Mouse (Mus musculus): ENCODE measurements around the gene Qars. TPM values are rescaled to one million over a fixed set of nuclear protein-coding genes. Genes with fewer than 3 reads are reported as not detected.

Qars gene
- polyA plus RNA-seq (2011; ENCODE audit: insufficient read length, low read depth, missing spikeins), result 261 and 263 TPM in 2 replicates

- peaks cover 5% of the 10 kb centered on the region for H3K4me1 ChIP-seq (ENCODE audit: control insufficient read depth, insufficient read depth, low read length)
- H3K4me3 ChIP-seq (ENCODE audit: insufficient read depth, low read length), result peak within 1 kb of the TSS; percentile 65
- peak within 1 kb of the TSS; percentile 49 for H3K27ac ChIP-seq (ENCODE audit: insufficient read depth, low read length)
- peak; percentile 87 for TF ChIP-seq POLR2A (IDR thresholded peaks at IDR 0.05; ENCODE audit: low read depth, low read length)
- TF ChIP-seq CTCF (IDR thresholded peaks at IDR 0.05; ENCODE audit: borderline replicate concordance, insufficient read depth, low read length), result no peak
These were observed at the start of gene Qars for GRCm38 (mm10) chr9:108507619-108508434. Qars (plus strand) TSS chr9:108507706.

- H3K27ac ChIP-seq (ENCODE audit: insufficient read depth, low read length), result no peak overlapping the region
- no peak for TF ChIP-seq CTCF (IDR thresholded peaks at IDR 0.05; ENCODE audit: borderline replicate concordance, insufficient read depth, low read length)
- 0 out of 2 replicates have a peak overlapping the region, but pooled peaks have one; percentile 19 for H3K4me3 ChIP-seq (ENCODE audit: insufficient read depth, low read length)
- H3K4me1 ChIP-seq (ENCODE audit: control insufficient read depth, insufficient read depth, low read length), result peaks cover 2% of the 10 kb centered on the region; the same call in 1 of the 2 replicates
These were observed 47.6 kb upstream of the Qars start for GRCm38 (mm10) chr9:108459939-108460318.

GRCm38 (mm10) chr9:108460319-108461178 is 47.0 kb upstream of the Qars start, which contains the start of gene Ccdc71:
Ccdc71 (plus strand) TSS chr9:108460527.
- H3K4me1 ChIP-seq (ENCODE audit: control insufficient read depth, insufficient read depth, low read length), result peaks cover 2% of the 10 kb centered on the region; the same call in 1 of the 2 replicates
- peak within 1 kb of the TSS; percentile 20; the same call in 1 of the 2 replicates for H3K27ac ChIP-seq (ENCODE audit: insufficient read depth, low read length)
- TF ChIP-seq POLR2A (IDR thresholded peaks at IDR 0.05; ENCODE audit: low read depth, low read length) (peak; percentile 38), CTCF (IDR thresholded peaks at IDR 0.05; ENCODE audit: borderline replicate concordance, insufficient read depth, low read length) (no peak)
- H3K4me3 ChIP-seq (ENCODE audit: insufficient read depth, low read length), result peak within 1 kb of the TSS; percentile 86

GRCm38 (mm10) chr9:108461181-108461631 is 46.3 kb upstream of the Qars start, which contains the start of gene Klhdc8b:
Klhdc8b (minus strand) TSS chr9:108461581.
- TF ChIP-seq POLR2A (IDR thresholded peaks at IDR 0.05; ENCODE audit: low read depth, low read length) (no peak), CTCF (IDR thresholded peaks at IDR 0.05; ENCODE audit: borderline replicate concordance, insufficient read depth, low read length) (no peak)
- Histone ChIP-seq H3K4me1 (ENCODE audit: control insufficient read depth, insufficient read depth, low read length) (peaks cover 2% of the 10 kb centered on the region; the same call in 1 of the 2 replicates), H3K27ac (ENCODE audit: insufficient read depth, low read length) (peak within 1 kb of the TSS; percentile 20; the same call in 1 of the 2 replicates), H3K4me3 (ENCODE audit: insufficient read depth, low read length) (peak within 1 kb of the TSS; percentile 86)

GRCm38 (mm10) chr9:108461675-108462074 is 45.8 kb upstream of the Qars start:
- peaks cover 2% of the 10 kb centered on the region; the same call in 1 of the 2 replicates for H3K4me1 ChIP-seq (ENCODE audit: control insufficient read depth, insufficient read depth, low read length)
- TF ChIP-seq CTCF (IDR thresholded peaks at IDR 0.05; ENCODE audit: borderline replicate concordance, insufficient read depth, low read length), result no peak
- no peak for TF ChIP-seq POLR2A (IDR thresholded peaks at IDR 0.05; ENCODE audit: low read depth, low read length)
- no peak overlapping the region for H3K27ac ChIP-seq (ENCODE audit: insufficient read depth, low read length)
- peak overlapping the region; percentile 86 for H3K4me3 ChIP-seq (ENCODE audit: insufficient read depth, low read length)

- TF ChIP-seq POLR2A (IDR thresholded peaks at IDR 0.05; ENCODE audit: low read depth, low read length) (no peak), CTCF (IDR thresholded peaks at IDR 0.05; ENCODE audit: borderline replicate concordance, insufficient read depth, low read length) (no peak)
- H3K27ac ChIP-seq (ENCODE audit: insufficient read depth, low read length), result no peak overlapping the region
- peaks cover 2% of the 10 kb centered on the region; the same call in 1 of the 2 replicates for H3K4me1 ChIP-seq (ENCODE audit: control insufficient read depth, insufficient read depth, low read length)
- H3K4me3 ChIP-seq (ENCODE audit: insufficient read depth, low read length), result no peak overlapping the region
These were observed 45.3 kb upstream of the Qars start for GRCm38 (mm10) chr9:108462192-108462591.

GRCm38 (mm10) chr9:108463713-108464112 is 43.8 kb upstream of the Qars start:
- Histone ChIP-seq H3K4me3 (ENCODE audit: insufficient read depth, low read length) (no peak overlapping the region), H3K4me1 (ENCODE audit: control insufficient read depth, insufficient read depth, low read length) (peaks cover 2% of the 10 kb centered on the region; the same call in 1 of the 2 replicates), H3K27ac (ENCODE audit: insufficient read depth, low read length) (no peak overlapping the region)
- no peak for TF ChIP-seq CTCF (IDR thresholded peaks at IDR 0.05; ENCODE audit: borderline replicate concordance, insufficient read depth, low read length)

- no peak overlapping the region for H3K27ac ChIP-seq (ENCODE audit: insufficient read depth, low read length)
- no peak overlapping the region for H3K4me3 ChIP-seq (ENCODE audit: insufficient read depth, low read length)
- TF ChIP-seq CTCF (IDR thresholded peaks at IDR 0.05; ENCODE audit: borderline replicate concordance, insufficient read depth, low read length), result no peak
- TF ChIP-seq POLR2A (IDR thresholded peaks at IDR 0.05; ENCODE audit: low read depth, low read length), result no peak
- peaks cover 2% of the 10 kb centered on the region; the same call in 1 of the 2 replicates for H3K4me1 ChIP-seq (ENCODE audit: control insufficient read depth, insufficient read depth, low read length)
These were observed 41.3 kb upstream of the Qars start for GRCm38 (mm10) chr9:108466219-108466618.

- TF ChIP-seq CTCF (IDR thresholded peaks at IDR 0.05; ENCODE audit: borderline replicate concordance, insufficient read depth, low read length), result no peak
- TF ChIP-seq POLR2A (IDR thresholded peaks at IDR 0.05; ENCODE audit: low read depth, low read length), result no peak
These were observed 38.1 kb upstream of the Qars start for GRCm38 (mm10) chr9:108469430-108469829.

More at GRCm38 (mm10) chr9:108469430-108469829, 38.1 kb upstream of the Qars start:
- H3K27ac ChIP-seq (ENCODE audit: insufficient read depth, low read length), result no peak overlapping the region
- H3K4me3 ChIP-seq (ENCODE audit: insufficient read depth, low read length), result no peak overlapping the region
- H3K4me1 ChIP-seq (ENCODE audit: control insufficient read depth, insufficient read depth, low read length), result no peaks in the 10 kb centered on the region

Data from embryonic fibroblast, embryonic 13.5 days (primary cell).